Mouse (Mus musculus) midbrain, embryonic 12.5 days (tissue): ENCODE measurements around the gene Oxct2b. TPM values are rescaled to one million over a fixed set of nuclear protein-coding genes. Genes with fewer than 3 reads are reported as not detected.
A peak's percentile ranks its signal among the peaks of the same experiment; 100 is the strongest.

Source experiments
- ATAC-seq: fragments of 200-750 bp; cut with Nextera tagmentation; 2 replicates; pipeline ENCODE4 v1.8.0; 2017; ENCODE audit warnings: low read depth, moderate TSS enrichment, moderate library complexity; ENCODE audit not compliant: low FRiP score
- H3K27ac ChIP-seq: fragments of 300-500 bp; sonication (generic); replicated peaks from 2 replicates; pipeline ENCODE4 v1.5.1; 2016; ENCODE audit warnings: mild to moderate bottlenecking
- H3K27me3 ChIP-seq: fragments of 300-500 bp; sonication (generic); 2 replicates; pipeline ENCODE4 v1.6.1; 2016; ENCODE audit warnings: mild to moderate bottlenecking
- H3K36me3 ChIP-seq: fragments of 300-500 bp; sonication (generic); 2 replicates; pipeline ENCODE4 v1.6.1; 2016
- H3K4me1 ChIP-seq: fragments of 300-500 bp; sonication (generic); 2 replicates; pipeline ENCODE4 v1.6.1; 2016
- H3K4me2 ChIP-seq: fragments of 300-500 bp; sonication (generic); replicated peaks from 2 replicates; pipeline ENCODE4 v1.6.1; 2016; ENCODE audit warnings: mild to moderate bottlenecking, moderate library complexity
- H3K4me3 ChIP-seq: fragments of 300-500 bp; sonication (generic); 2 replicates; pipeline ENCODE4 v1.5.1; 2016; ENCODE audit warnings: mild to moderate bottlenecking
- H3K9ac ChIP-seq: fragments of 300-500 bp; sonication (generic); replicated peaks from 2 replicates; pipeline ENCODE4 v1.6.1; 2016; ENCODE audit warnings: mild to moderate bottlenecking, moderate library complexity
- H3K9me3 ChIP-seq: fragments of 300-500 bp; sonication (generic); 2 replicates; pipeline ENCODE4 v1.6.1; 2016; ENCODE audit warnings: mild to moderate bottlenecking
- WGBS: fragments of 180-500 bp; shearing (Covaris S2); methylation state at CpG from one replicate; pipeline ENCODE4 v1.1.7; 2016; 5-methylcytosine and 5-hydroxymethylcytosine counted together
- polyA plus RNA-seq: library from polyadenylated mRNA; unstranded; fragments of >200 nt; fragmentation: Nextera tagmentation; extraction: Ambion mirVana; gene quantifications from 2 replicates; pipeline ENCODE4 v1.2.1, GENCODE M21; 2016

The Oxct2b gene
- not detected in 2 replicates for polyA plus RNA-seq

- peak within 1 kb of the TSS; percentile 51 for H3K4me2 ChIP-seq
- H3K27ac ChIP-seq: no peak within 1 kb of the TSS
- ATAC-seq: no peak
- peaks cover 31% of the 10 kb centered on the region for H3K27me3 ChIP-seq
- H3K9ac ChIP-seq: no peak within 1 kb of the TSS
- H3K4me1 ChIP-seq: 0 out of 2 replicates have a peak, but pooled peaks cover 4% of the 10 kb centered on the region
- H3K9me3 ChIP-seq: no peaks in the 10 kb centered on the region
- WGBS: 12% methylated on average over 22 of the region's 22 CpGs
- H3K36me3 ChIP-seq: no peaks in the 10 kb centered on the region
- peak within 1 kb of the TSS; percentile 37 for H3K4me3 ChIP-seq
Measured at GRCm38 (mm10) chr4:123116011-123116410, at the start of gene Oxct2b. Gene Oxct2b (plus strand): TSS chr4:123116266.

- Histone ChIP-seq H3K4me2 (no peak overlapping the region), H3K27me3 (no peaks in the 10 kb centered on the region), H3K27ac (no peak overlapping the region), H3K4me1 (no peaks in the 10 kb centered on the region), H3K9me3 (no peaks in the 10 kb centered on the region), H3K36me3 (no peaks in the 10 kb centered on the region), H3K4me3 (no peak overlapping the region), H3K9ac (no peak overlapping the region)
- ATAC-seq: no peak
- WGBS: 86% methylated on average over 6 of the region's 6 CpGs
Measured at GRCm38 (mm10) chr4:123068646-123069045, 47.4 kb upstream of the Oxct2b start.

- Histone ChIP-seq H3K4me1 (no peaks in the 10 kb centered on the region), H3K9me3 (no peaks in the 10 kb centered on the region), H3K36me3 (no peaks in the 10 kb centered on the region), H3K4me3 (no peak overlapping the region), H3K27me3 (peaks cover 5% of the 10 kb centered on the region; the same call in 1 of the 2 replicates), H3K27ac (no peak overlapping the region), H3K9ac (0 out of 2 replicates have a peak overlapping the region, but pooled peaks have one; percentile 20), H3K4me2 (peak overlapping the region; percentile 25)
- peak; percentile 78 for ATAC-seq
- 11% methylated on average over 13 of the region's 13 CpGs for WGBS
Measured at GRCm38 (mm10) chr4:123071266-123071966, 44.6 kb upstream of the Oxct2b start.

- no peak overlapping the region for H3K27ac ChIP-seq
- H3K9me3 ChIP-seq: no peaks in the 10 kb centered on the region
- H3K9ac ChIP-seq: no peak overlapping the region
- no peak overlapping the region for H3K4me2 ChIP-seq
- peaks cover 2% of the 10 kb centered on the region; the same call in 1 of the 2 replicates for H3K4me1 ChIP-seq
- no peak for ATAC-seq
- 62% methylated on average over 8 of the region's 8 CpGs for WGBS
- H3K36me3 ChIP-seq: no peaks in the 10 kb centered on the region
- H3K4me3 ChIP-seq: no peak overlapping the region
- peaks cover 5% of the 10 kb centered on the region; the same call in 1 of the 2 replicates for H3K27me3 ChIP-seq
Measured at GRCm38 (mm10) chr4:123076928-123077327, 39.1 kb upstream of the Oxct2b start.

GRCm38 (mm10) chr4:123078231-123078630 lies 37.8 kb upstream of the Oxct2b start:
- 93% methylated on average over 4 of the region's 4 CpGs for WGBS
- H3K9ac ChIP-seq: no peak overlapping the region
- H3K27ac ChIP-seq: no peak overlapping the region
- H3K4me1 ChIP-seq: peaks cover 4% of the 10 kb centered on the region; the same call in 1 of the 2 replicates
- no peak overlapping the region for H3K4me3 ChIP-seq
- H3K4me2 ChIP-seq: no peak overlapping the region
- no peak for ATAC-seq
- H3K36me3 ChIP-seq: no peaks in the 10 kb centered on the region
- H3K27me3 ChIP-seq: peaks cover 8% of the 10 kb centered on the region; the same call in 1 of the 2 replicates
- no peaks in the 10 kb centered on the region for H3K9me3 ChIP-seq

GRCm38 (mm10) chr4:123080791-123081190 lies 35.3 kb upstream of the Oxct2b start:
- no peak overlapping the region for H3K27ac ChIP-seq
- peaks cover 4% of the 10 kb centered on the region; the same call in 1 of the 2 replicates for H3K27me3 ChIP-seq
- H3K4me1 ChIP-seq: peaks cover 4% of the 10 kb centered on the region; the same call in 1 of the 2 replicates
- no peaks in the 10 kb centered on the region for H3K9me3 ChIP-seq
- no peaks in the 10 kb centered on the region for H3K36me3 ChIP-seq
- WGBS: 39% methylated on average over 13 of the region's 13 CpGs
- no peak overlapping the region for H3K9ac ChIP-seq
- no peak overlapping the region for H3K4me3 ChIP-seq
- H3K4me2 ChIP-seq: no peak overlapping the region
- ATAC-seq: no peak

GRCm38 (mm10) chr4:123082283-123083163 lies 33.5 kb upstream of the Oxct2b start:
- peaks cover 4% of the 10 kb centered on the region; the same call in 1 of the 2 replicates for H3K4me1 ChIP-seq
- H3K9me3 ChIP-seq: no peaks in the 10 kb centered on the region
- 60% methylated on average over 20 of the region's 20 CpGs for WGBS
- ATAC-seq: peak; percentile 67
- peaks cover 4% of the 10 kb centered on the region; the same call in 1 of the 2 replicates for H3K27me3 ChIP-seq
- H3K4me2 ChIP-seq: no peak overlapping the region
- H3K36me3 ChIP-seq: no peaks in the 10 kb centered on the region
- H3K4me3 ChIP-seq: no peak overlapping the region
- H3K27ac ChIP-seq: no peak overlapping the region
- no peak overlapping the region for H3K9ac ChIP-seq

- H3K4me1 ChIP-seq: peaks cover 4% of the 10 kb centered on the region; the same call in 1 of the 2 replicates
- no peak overlapping the region for H3K4me2 ChIP-seq
- no peak overlapping the region for H3K9ac ChIP-seq
- H3K4me3 ChIP-seq: no peak overlapping the region
- no peak overlapping the region for H3K27ac ChIP-seq
- H3K9me3 ChIP-seq: no peaks in the 10 kb centered on the region
- peaks cover 4% of the 10 kb centered on the region; the same call in 1 of the 2 replicates for H3K27me3 ChIP-seq
- H3K36me3 ChIP-seq: no peaks in the 10 kb centered on the region
- ATAC-seq: no peak
- 67% methylated on average over 13 of the region's 13 CpGs for WGBS
Measured at GRCm38 (mm10) chr4:123083323-123083902, 32.7 kb upstream of the Oxct2b start.

GRCm38 (mm10) chr4:123085290-123085689 lies 30.8 kb upstream of the Oxct2b start:
- H3K4me1 ChIP-seq: peaks cover 4% of the 10 kb centered on the region; the same call in 1 of the 2 replicates
- no peak overlapping the region for H3K4me2 ChIP-seq
- H3K36me3 ChIP-seq: no peaks in the 10 kb centered on the region
- no peak overlapping the region for H3K4me3 ChIP-seq
- WGBS: 86% methylated on average over 2 of the region's 2 CpGs
- no peak overlapping the region for H3K9ac ChIP-seq
- no peak for ATAC-seq
- H3K27ac ChIP-seq: no peak overlapping the region
- H3K27me3 ChIP-seq: peaks cover 4% of the 10 kb centered on the region; the same call in 1 of the 2 replicates
- H3K9me3 ChIP-seq: no peaks in the 10 kb centered on the region

GRCm38 (mm10) chr4:123086381-123086780 lies 29.7 kb upstream of the Oxct2b start:
- Histone ChIP-seq H3K27ac (no peak overlapping the region), H3K4me3 (no peak overlapping the region), H3K9ac (no peak overlapping the region), H3K27me3 (peaks cover 4% of the 10 kb centered on the region; the same call in 1 of the 2 replicates), H3K4me2 (no peak overlapping the region), H3K9me3 (no peaks in the 10 kb centered on the region), H3K4me1 (peaks cover 4% of the 10 kb centered on the region; the same call in 1 of the 2 replicates), H3K36me3 (no peaks in the 10 kb centered on the region)
- WGBS: 96% methylated on average over 4 of the region's 4 CpGs
- no peak for ATAC-seq

GRCm38 (mm10) chr4:123092621-123093020 lies 23.4 kb upstream of the Oxct2b start:
- no peak overlapping the region for H3K27ac ChIP-seq
- H3K27me3 ChIP-seq: no peaks in the 10 kb centered on the region
- H3K9ac ChIP-seq: no peak overlapping the region
- no peak overlapping the region for H3K4me2 ChIP-seq
- 73% methylated on average over 5 of the region's 5 CpGs for WGBS
- no peak overlapping the region for H3K4me3 ChIP-seq
- H3K4me1 ChIP-seq: no peaks in the 10 kb centered on the region
- no peak for ATAC-seq
- no peaks in the 10 kb centered on the region for H3K36me3 ChIP-seq
- H3K9me3 ChIP-seq: no peaks in the 10 kb centered on the region
